9 mouse cellular contexts compared by ENCODE assay signal in genomic region chr8:70648921-70649320, GRCm38 (mm10). TPM values are rescaled to one million over a fixed set of nuclear protein-coding genes. Genes with fewer than 3 reads are reported as not detected.
DNase-seq lines count a peak whose midpoint lies in the region; ATAC-seq and TF ChIP-seq lines count a peak whose summit lies in the region.
"Had no signal": no experiment of that assay in that cellular context is flagged by ENCODE, and none has a peak within 500 bp of the region (broad histone marks: within the 10 kb centered on the region; RNA-seq: fewer than 3 reads in every experiment).

No protein-coding gene starts in this region.

- H3K9ac ChIP-seq in heart, embryonic 14.5 days (ENCODE audit: low read length) = peak overlapping the region; percentile 54
- H3K9ac ChIP-seq in hindbrain, embryonic 15.5 days = no peak overlapping the region
- H3K9ac ChIP-seq in midbrain, embryonic 14.5 days (replicated peaks; ENCODE audit: low read length) = no peak overlapping the region

- H3K27ac ChIP-seq in heart, embryonic 14.5 days (replicated peaks in 1 of 2; ENCODE audit: control insufficient read depth in 1 of 2, insufficient read depth in 1 of 2, low read depth in 2 of 2, low read length in 2 of 2) = peak overlapping the region; percentile 62 to 89
- H3K27ac ChIP-seq in hindbrain, embryonic 15.5 days (replicated peaks) = peak overlapping the region; percentile 75
- H3K27ac ChIP-seq in midbrain, embryonic 14.5 days (replicated peaks; ENCODE audit: low read depth, low read length) = peak overlapping the region; percentile 38; the same call in 1 of the 2 replicates

- TF ChIP-seq CTCF in G1E (IDR thresholded peaks at IDR 0.05; ENCODE audit: low read depth, low read length) = no peak

- H3K4me2 ChIP-seq in heart, embryonic 14.5 days (ENCODE audit: low read length) = 0 out of 2 replicates have a peak overlapping the region, but pooled peaks have one; percentile 11
- no peak overlapping the region for H3K4me2 ChIP-seq in hindbrain, embryonic 15.5 days
- H3K4me2 ChIP-seq in midbrain, embryonic 14.5 days (ENCODE audit: low read length) = no peak overlapping the region

- H3K4me3 ChIP-seq in heart, embryonic 14.5 days (ENCODE audit: control insufficient read depth in 1 of 2, insufficient read depth in 1 of 2, low read depth in 1 of 2, low read length in 2 of 2) = no peak overlapping the region
- H3K4me3 ChIP-seq in G1E (ENCODE audit: low read depth, low read length) = no peak overlapping the region
- H3K4me3 ChIP-seq in hindbrain, embryonic 15.5 days = no peak overlapping the region
- H3K4me3 ChIP-seq in midbrain, embryonic 14.5 days (replicated peaks; ENCODE audit: low read depth, low read length) = no peak overlapping the region

- H3K4me1 ChIP-seq in heart, embryonic 14.5 days (ENCODE audit: control insufficient read depth in 2 of 2, insufficient read depth in 2 of 2, low read length in 2 of 2) = peaks cover 40 to 50% of the 10 kb centered on the region in 2 experiments
- peaks cover 27% of the 10 kb centered on the region for H3K4me1 ChIP-seq in G1E (ENCODE audit: insufficient read depth, low read depth, low read length)
- H3K4me1 ChIP-seq in hindbrain, embryonic 15.5 days (replicated peaks) = peaks cover 36% of the 10 kb centered on the region
- H3K4me1 ChIP-seq in midbrain, embryonic 14.5 days (ENCODE audit: control insufficient read depth, insufficient read depth, low read length) = 0 out of 2 replicates have a peak, but pooled peaks cover 14% of the 10 kb centered on the region

- ATAC-seq in heart, embryonic 14.5 days (ENCODE audit: insufficient number of reproducible peaks, insufficient read depth, low FRiP score, low read depth) = no peak
- no peak for ATAC-seq in G1E (ENCODE audit: extremely low read depth, insufficient number of reproducible peaks, low FRiP score, poor library complexity, severe bottlenecking)
- peak; percentile 32; the same call in 1 of the 2 replicates for ATAC-seq in hindbrain, embryonic 15.5 days (ENCODE audit: low FRiP score, low read depth)
- ATAC-seq in midbrain, embryonic 14.5 days (ENCODE audit: low FRiP score, low TSS enrichment) = no peak
- no peak for ATAC-seq in activated CD4-positive, CD25-positive, alpha-beta regulatory T cell, adult 4 months

- no peaks in the 10 kb centered on the region for H3K9me3 ChIP-seq in heart, embryonic 14.5 days (ENCODE audit: control insufficient read depth, low read length)
- H3K9me3 ChIP-seq in G1E (replicated peaks) = no peaks in the 10 kb centered on the region
- H3K9me3 ChIP-seq in hindbrain, embryonic 15.5 days = no peaks in the 10 kb centered on the region
- no peaks in the 10 kb centered on the region for H3K9me3 ChIP-seq in midbrain, embryonic 14.5 days (ENCODE audit: control insufficient read depth, low read length)

- H3K27me3 ChIP-seq in heart, embryonic 14.5 days (ENCODE audit: control insufficient read depth, insufficient read depth, low read length) = no peaks in the 10 kb centered on the region
- H3K27me3 ChIP-seq in G1E (ENCODE audit: insufficient read depth, low read length) = peaks cover 2% of the 10 kb centered on the region; the same call in 1 of the 2 replicates
- no peaks in the 10 kb centered on the region for H3K27me3 ChIP-seq in hindbrain, embryonic 15.5 days
- no peaks in the 10 kb centered on the region for H3K27me3 ChIP-seq in midbrain, embryonic 14.5 days (ENCODE audit: control insufficient read depth, insufficient read depth, low read length)

- H3K36me3 ChIP-seq in heart, embryonic 14.5 days (ENCODE audit: control insufficient read depth, insufficient read depth, low read length) = peaks cover 39% of the 10 kb centered on the region
- peaks cover 53% of the 10 kb centered on the region for H3K36me3 ChIP-seq in G1E (replicated peaks)
- peaks cover 3% of the 10 kb centered on the region; the same call in 1 of the 2 replicates for H3K36me3 ChIP-seq in hindbrain, embryonic 15.5 days
- H3K36me3 ChIP-seq in midbrain, embryonic 14.5 days (ENCODE audit: control insufficient read depth, insufficient read depth, low read length) = peaks cover 24% of the 10 kb centered on the region

- WGBS in heart, embryonic 14.5 days = 58% methylated on average over 3 of the region's 3 CpGs
- 68% methylated on average over 3 of the region's 3 CpGs for WGBS in hindbrain, embryonic 15.5 days
- WGBS in midbrain, embryonic 14.5 days = 65% methylated on average over 3 of the region's 3 CpGs

- no peak for DNase-seq in heart, adult 9 months (ENCODE audit: low spot score in 2 of 2)
- DNase-seq in G1E (ENCODE audit: low spot score) = peak; percentile 30
- no peak for DNase-seq in midbrain, embryonic 14.5 days
- no peak for DNase-seq in right cerebral cortex, adult 2 months (ENCODE audit: low spot score in 2 of 2)
- no peak for DNase-seq in left cerebral cortex, adult 9 months (ENCODE audit: low spot score in 2 of 2)

RNA-seq across cellular contexts. Expression of gene Pgpep1, which starts 11.3 kb away (rescaled TPM):
- 39.7 and 46.6 TPM in 2 replicates for polyA plus RNA-seq in heart, embryonic 14.5 days (2014; fragmentation: Nextera tagmentation; extraction: Ambion mirVana)
- total RNA-seq in G1E (2014; fragmentation: Nextera tagmentation) (16.6 and 23.1 TPM in 2 replicates), G1E (2017) (9.4 and 9.5 TPM in 2 replicates)
- 3.1 and 3.3 TPM in 2 replicates for polyA plus RNA-seq in G1E (2012)
- 76.5 and 77.8 TPM in 2 replicates for polyA plus RNA-seq in hindbrain, embryonic 15.5 days (2015; fragmentation: Nextera tagmentation; extraction: Ambion mirVana)
- polyA plus RNA-seq in midbrain, embryonic 14.5 days (2014; fragmentation: Nextera tagmentation; extraction: Ambion mirVana) = 86.9 and 95.8 TPM in 2 replicates
- 1 to 10 TPM; 7.1 to 7.4 TPM for polyA plus RNA-seq in activated CD4-positive, CD25-positive, alpha-beta regulatory T cell, adult 4 months (2017; shearing (Covaris generic))

RNA-seq across cellular contexts. Expression of gene Gdf15, which starts 16.7 kb away (rescaled TPM):
- polyA plus RNA-seq in heart, embryonic 14.5 days (2014; fragmentation: Nextera tagmentation; extraction: Ambion mirVana) = 1.1 TPM in 2 replicates
- not detected in 2 replicates for total RNA-seq in G1E (2014; fragmentation: Nextera tagmentation)
- total RNA-seq in G1E (2017) = not detected in 2 replicates
- polyA plus RNA-seq in G1E (2012) = 0.03 and 0.06 TPM in 2 replicates
- 0.25 and 0.30 TPM in 2 replicates for polyA plus RNA-seq in hindbrain, embryonic 15.5 days (2015; fragmentation: Nextera tagmentation; extraction: Ambion mirVana)
- 0.16 and 0.20 TPM in 2 replicates for polyA plus RNA-seq in midbrain, embryonic 14.5 days (2014; fragmentation: Nextera tagmentation; extraction: Ambion mirVana)
- not detected for polyA plus RNA-seq in activated CD4-positive, CD25-positive, alpha-beta regulatory T cell, adult 4 months (2017; shearing (Covaris generic))
- total RNA-seq: left cerebral cortex, postnatal 10 days had no signal

RNA-seq across cellular contexts. Expression of gene Lsm4, which starts 24.1 kb away (rescaled TPM):
- 316 and 334 TPM in 2 replicates for polyA plus RNA-seq in heart, embryonic 14.5 days (2014; fragmentation: Nextera tagmentation; extraction: Ambion mirVana)
- total RNA-seq in G1E (2014; fragmentation: Nextera tagmentation) = 94.1 and 95.7 TPM in 2 replicates
- 151 and 174 TPM in 2 replicates for total RNA-seq in G1E (2017)
- polyA plus RNA-seq in G1E (2012) = 889 and 1,166 TPM in 2 replicates
- 192 and 193 TPM in 2 replicates for polyA plus RNA-seq in hindbrain, embryonic 15.5 days (2015; fragmentation: Nextera tagmentation; extraction: Ambion mirVana)
- 175 and 201 TPM in 2 replicates for polyA plus RNA-seq in midbrain, embryonic 14.5 days (2014; fragmentation: Nextera tagmentation; extraction: Ambion mirVana)
- 100 to 1,000 TPM; 115 to 120 TPM for polyA plus RNA-seq in activated CD4-positive, CD25-positive, alpha-beta regulatory T cell, adult 4 months (2017; shearing (Covaris generic))

RNA-seq across cellular contexts. Expression of gene Lrrc25, which starts 33.0 kb away (rescaled TPM):
- polyA plus RNA-seq in heart, embryonic 14.5 days (2014; fragmentation: Nextera tagmentation; extraction: Ambion mirVana) = 1.3 and 3.2 TPM in 2 replicates
- 1.3 and 2.6 TPM in 2 replicates for total RNA-seq in G1E (2014; fragmentation: Nextera tagmentation)
- 1.2 and 1.6 TPM in 2 replicates for total RNA-seq in G1E (2017)
- 1.6 and 1.7 TPM in 2 replicates for polyA plus RNA-seq in G1E (2012)
- polyA plus RNA-seq in hindbrain, embryonic 15.5 days (2015; fragmentation: Nextera tagmentation; extraction: Ambion mirVana) = 1.1 and 2.2 TPM in 2 replicates
- 0.34 and 1.1 TPM in 2 replicates for polyA plus RNA-seq in midbrain, embryonic 14.5 days (2014; fragmentation: Nextera tagmentation; extraction: Ambion mirVana)
- polyA plus RNA-seq in activated CD4-positive, CD25-positive, alpha-beta regulatory T cell, adult 4 months (2017; shearing (Covaris generic)) = 1 to 10 TPM in 1 of 2 experiments, under 1 TPM in 1; 0.54 to 1.0 TPM

RNA-seq across cellular contexts. Expression of gene Ssbp4, which starts 40.2 kb away (rescaled TPM):
- polyA plus RNA-seq in heart, embryonic 14.5 days (2014; fragmentation: Nextera tagmentation; extraction: Ambion mirVana) = 83.7 and 85.8 TPM in 2 replicates
- total RNA-seq in G1E (2014; fragmentation: Nextera tagmentation) = 21.7 and 31.0 TPM in 2 replicates
- 51.7 and 114 TPM in 2 replicates for total RNA-seq in G1E (2017)
- polyA plus RNA-seq in G1E (2012) = 606 and 1,025 TPM in 2 replicates
- 150 and 172 TPM in 2 replicates for polyA plus RNA-seq in hindbrain, embryonic 15.5 days (2015; fragmentation: Nextera tagmentation; extraction: Ambion mirVana)
- 172 and 213 TPM in 2 replicates for polyA plus RNA-seq in midbrain, embryonic 14.5 days (2014; fragmentation: Nextera tagmentation; extraction: Ambion mirVana)
- 10 to 100 TPM; 15.8 to 17.7 TPM for polyA plus RNA-seq in activated CD4-positive, CD25-positive, alpha-beta regulatory T cell, adult 4 months (2017; shearing (Covaris generic))
